Mouse (Mus musculus) embryo, embryonic 10 days (tissue): ENCODE measurements around the gene Hist2h2bb.
A peak's percentile ranks its signal among the peaks of the same experiment; 100 is the strongest.

ENCODE experiments used
- DNase-seq: peaks from one replicate; pipeline ENCODE4 v3.0.0-alpha.2; 2015; ENCODE audit warnings: low spot score

The Hist2h2bb gene

DNA sequence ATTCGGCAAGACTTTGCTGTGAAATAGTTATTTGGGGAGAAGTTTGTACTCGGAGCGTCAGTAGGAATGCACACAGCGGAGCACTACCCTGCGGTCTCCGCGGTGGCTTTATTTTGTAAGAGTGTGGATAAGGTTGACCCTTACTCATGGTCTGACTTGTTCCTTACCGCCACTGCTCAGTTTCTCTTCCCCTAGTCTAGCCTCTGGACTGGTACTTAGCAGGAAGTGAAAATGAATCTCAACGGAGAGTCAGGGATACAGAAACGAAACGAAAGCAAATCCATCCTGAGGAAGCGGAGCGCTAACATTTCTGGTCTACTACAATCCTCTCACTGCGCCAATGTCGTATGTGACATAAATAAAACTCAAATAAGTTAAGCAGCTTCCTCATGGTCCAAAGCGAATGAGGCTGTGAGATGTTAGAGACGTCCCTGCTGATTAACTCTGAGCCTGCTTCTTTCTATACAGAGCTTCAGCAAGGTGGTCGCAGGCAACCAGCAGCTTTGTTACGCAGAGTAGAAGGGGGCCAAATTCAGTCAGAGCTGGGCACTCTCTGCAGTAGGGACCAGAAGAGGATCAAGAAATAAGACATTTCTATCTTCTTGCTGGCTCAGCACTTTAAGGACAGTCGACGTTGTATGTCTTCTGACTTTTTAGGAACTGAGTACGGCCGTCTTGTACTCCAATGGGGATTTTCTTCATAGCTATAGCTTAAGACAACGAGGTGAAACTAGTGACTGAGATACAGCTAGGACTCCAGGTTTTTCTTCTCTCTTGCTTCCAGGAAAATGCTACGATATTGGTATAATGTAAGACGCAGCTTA lies 31.4 kb downstream of the Hist2h2bb start:
- no peak for DNase-seq

- no peak for DNase-seq
Measured at GRCm38 (mm10) chr3:96302076-96302475, 32.5 kb downstream of the Hist2h2bb start.

- DNase-seq, result no peak
Measured at GRCm38 (mm10) chr3:96306506-96306905, 37.0 kb downstream of the Hist2h2bb start.

- no peak for DNase-seq
Measured at GRCm38 (mm10) chr3:96309441-96309840, 39.9 kb downstream of the Hist2h2bb start.

DNA sequence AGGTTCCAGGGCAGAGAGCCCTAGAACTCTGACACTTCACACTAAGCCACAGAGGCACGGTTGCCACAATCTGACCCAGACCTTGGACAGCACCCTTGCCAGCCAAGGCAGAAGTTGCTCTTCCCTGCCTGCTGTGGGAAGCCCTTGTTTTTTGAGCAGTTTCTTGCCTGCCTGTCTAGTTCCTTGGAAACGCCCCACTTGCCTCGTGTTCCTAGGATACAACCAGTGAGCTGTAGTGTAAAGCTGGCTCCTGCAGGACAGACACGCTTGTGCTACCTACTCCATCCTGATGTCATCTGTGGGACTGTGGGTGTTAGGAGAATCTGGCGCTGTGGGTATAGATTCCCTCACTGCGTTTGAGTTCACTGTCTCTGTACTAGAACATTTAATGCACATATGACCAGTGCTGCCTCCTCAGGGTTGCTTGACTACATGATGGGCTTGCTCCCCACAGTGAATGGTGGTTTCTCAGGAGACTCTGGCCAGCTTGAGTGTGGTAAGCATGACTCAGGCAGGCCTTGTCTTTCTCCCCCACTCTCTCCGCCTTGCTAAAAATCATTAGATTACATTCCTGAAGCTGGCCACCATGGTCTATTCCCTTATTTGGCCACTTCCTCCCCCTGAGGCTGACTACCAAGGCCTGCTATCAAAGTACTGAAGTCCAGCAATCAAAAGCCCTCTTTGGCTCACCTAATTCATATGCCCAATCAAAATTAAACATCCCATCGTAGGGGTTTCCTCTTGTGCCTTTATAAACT lies 43.0 kb downstream of the Hist2h2bb start:
- peak; percentile 39 for DNase-seq
